In genomic region chr3:89868956-89869355, GRCm38 (mm10) we compare ENCODE assay signal across 14 mouse cellular contexts. TPM values are rescaled to one million over a fixed set of nuclear protein-coding genes. Genes with fewer than 3 reads are reported as not detected.
A peak's percentile ranks its signal among the peaks of the same experiment; 100 is the strongest.
DNase-seq lines count a peak whose midpoint lies in the region; ATAC-seq and TF ChIP-seq lines count a peak whose summit lies in the region.
"Had no signal": no experiment of that assay in that cellular context is flagged by ENCODE, and none has a peak within 500 bp of the region (broad histone marks: within the 10 kb centered on the region; RNA-seq: fewer than 3 reads in every experiment).

No protein-coding gene starts in this region.

- intact Hi-C loops in left cerebral cortex, postnatal 36 days (cut with DNase I), result no loop called here

- 45% methylated on average over 9 of the region's 9 CpGs for WGBS in forebrain, embryonic 15.5 days
- 65% methylated on average over 9 of the region's 9 CpGs for WGBS in forebrain, embryonic 10.5 days
- 64% methylated on average over 9 of the region's 9 CpGs for WGBS in intestine, embryonic 16.5 days
- 62% methylated on average over 9 of the region's 9 CpGs for WGBS in intestine, embryonic 15.5 days
- WGBS in limb, embryonic 14.5 days, result 49% methylated on average over 9 of the region's 9 CpGs

- TF ChIP-seq POLR2A in limb, embryonic 14.5 days (IDR thresholded peaks at IDR 0.05; ENCODE audit: borderline replicate concordance, extremely low read depth, insufficient read depth, insufficient read length), result no peak

- DNase-seq in forebrain, embryonic 10.5 days (ENCODE audit: extremely low spot score, low spot score), result no peak
- DNase-seq in CD4-positive helper T cell, adult 2 months (ENCODE audit: low read depth, low spot score), result peak; percentile 65
- DNase-seq in limb, embryonic 14.5 days (ENCODE audit: low spot score), result no peak
- no peak for DNase-seq in left cerebral cortex, postnatal 36 days (ENCODE audit: low spot score in 2 of 2)
- no peak for DNase-seq in kidney, adult 11 months
- DNase-seq: cerebellum, postnatal 25 days had no signal

- no peak for ATAC-seq in forebrain, embryonic 15.5 days (replicated peaks)
- no peak for ATAC-seq in intestine, embryonic 16.5 days
- ATAC-seq in intestine, embryonic 15.5 days, result no peak
- ATAC-seq in limb, embryonic 14.5 days (ENCODE audit: low FRiP score, low read depth), result no peak
- ATAC-seq: midbrain, embryonic 15.5 days had no signal

- H3K4me1 ChIP-seq in forebrain, embryonic 15.5 days, result peaks cover 32% of the 10 kb centered on the region
- H3K4me1 ChIP-seq in forebrain, embryonic 10.5 days, result peaks cover 24% of the 10 kb centered on the region
- peaks cover 22% of the 10 kb centered on the region for H3K4me1 ChIP-seq in intestine, embryonic 16.5 days (ENCODE audit: control insufficient read depth, insufficient read depth, low read length)
- peaks cover 32% of the 10 kb centered on the region for H3K4me1 ChIP-seq in intestine, embryonic 15.5 days (replicated peaks)
- peaks cover 18% of the 10 kb centered on the region for H3K4me1 ChIP-seq in limb, embryonic 14.5 days (ENCODE audit: control insufficient read depth, insufficient read depth, low read length)

- H3K4me3 ChIP-seq in forebrain, embryonic 15.5 days, result no peak overlapping the region
- no peak overlapping the region for H3K4me3 ChIP-seq in forebrain, embryonic 10.5 days
- no peak overlapping the region for H3K4me3 ChIP-seq in intestine, embryonic 16.5 days (ENCODE audit: low read length)
- no peak overlapping the region for H3K4me3 ChIP-seq in intestine, embryonic 15.5 days (replicated peaks)
- H3K4me3 ChIP-seq in limb, embryonic 14.5 days (replicated peaks; ENCODE audit: low read length), result no peak overlapping the region
- H3K4me3 ChIP-seq: hindbrain, embryonic 10.5 days; midbrain, embryonic 15.5 days; neural tube, embryonic 12.5 days had no signal

- peak overlapping the region; percentile 79 for H3K27ac ChIP-seq in forebrain, embryonic 15.5 days (replicated peaks)
- no peak overlapping the region for H3K27ac ChIP-seq in forebrain, embryonic 10.5 days
- peak overlapping the region; percentile 60 for H3K27ac ChIP-seq in intestine, embryonic 16.5 days (ENCODE audit: low read length)
- H3K27ac ChIP-seq in intestine, embryonic 15.5 days, result no peak overlapping the region
- H3K27ac ChIP-seq in limb, embryonic 14.5 days (replicated peaks; ENCODE audit: low read depth, low read length), result 0 out of 2 replicates have a peak overlapping the region, but pooled peaks have one; percentile 46
- H3K27ac ChIP-seq: midbrain, embryonic 15.5 days; neural tube, embryonic 12.5 days had no signal

- no peak overlapping the region for H3K9ac ChIP-seq in forebrain, embryonic 15.5 days (replicated peaks)
- H3K9ac ChIP-seq in intestine, embryonic 16.5 days (ENCODE audit: low read depth, low read length), result no peak overlapping the region
- H3K9ac ChIP-seq in intestine, embryonic 15.5 days, result no peak overlapping the region
- H3K9ac ChIP-seq in limb, embryonic 14.5 days (ENCODE audit: low read depth, low read length, severe bottlenecking), result no peak overlapping the region
- H3K9ac ChIP-seq: lung, embryonic 14.5 days; midbrain, embryonic 15.5 days; neural tube, embryonic 12.5 days had no signal

- no peaks in the 10 kb centered on the region for H3K36me3 ChIP-seq in forebrain, embryonic 15.5 days
- H3K36me3 ChIP-seq in forebrain, embryonic 10.5 days (replicated peaks), result no peaks in the 10 kb centered on the region
- peaks cover 3% of the 10 kb centered on the region; the same call in 1 of the 2 replicates for H3K36me3 ChIP-seq in intestine, embryonic 16.5 days (ENCODE audit: control insufficient read depth, insufficient read depth, low read length)
- H3K36me3 ChIP-seq in intestine, embryonic 15.5 days, result no peaks in the 10 kb centered on the region
- H3K36me3 ChIP-seq in limb, embryonic 14.5 days (ENCODE audit: control insufficient read depth, insufficient read depth, low read length), result no peaks in the 10 kb centered on the region
- H3K36me3 ChIP-seq: hindbrain, embryonic 10.5 days; midbrain, embryonic 15.5 days; neural tube, embryonic 12.5 days had no signal

- no peaks in the 10 kb centered on the region for H3K9me3 ChIP-seq in forebrain, embryonic 15.5 days
- H3K9me3 ChIP-seq in forebrain, embryonic 10.5 days, result peaks cover 5% of the 10 kb centered on the region; the same call in 1 of the 2 replicates
- no peaks in the 10 kb centered on the region for H3K9me3 ChIP-seq in intestine, embryonic 16.5 days (ENCODE audit: control insufficient read depth, low read length)
- no peaks in the 10 kb centered on the region for H3K9me3 ChIP-seq in intestine, embryonic 15.5 days
- H3K9me3 ChIP-seq in limb, embryonic 14.5 days (ENCODE audit: control insufficient read depth, low read length), result no peaks in the 10 kb centered on the region
- H3K9me3 ChIP-seq: midbrain, embryonic 15.5 days had no signal

- no peaks in the 10 kb centered on the region for H3K27me3 ChIP-seq in forebrain, embryonic 15.5 days
- peaks cover 18% of the 10 kb centered on the region for H3K27me3 ChIP-seq in forebrain, embryonic 10.5 days (ENCODE audit: poor library complexity, severe bottlenecking)
- no peaks in the 10 kb centered on the region for H3K27me3 ChIP-seq in intestine, embryonic 16.5 days (replicated peaks; ENCODE audit: control insufficient read depth, insufficient read depth, low read length)
- H3K27me3 ChIP-seq in intestine, embryonic 15.5 days (replicated peaks), result no peaks in the 10 kb centered on the region
- no peaks in the 10 kb centered on the region for H3K27me3 ChIP-seq in limb, embryonic 14.5 days (ENCODE audit: control insufficient read depth, insufficient read depth, low read length)
- H3K27me3 ChIP-seq: midbrain, embryonic 15.5 days; neural tube, embryonic 12.5 days had no signal

- H3K4me2 ChIP-seq in forebrain, embryonic 15.5 days (replicated peaks), result no peak overlapping the region
- H3K4me2 ChIP-seq in intestine, embryonic 16.5 days (ENCODE audit: low read depth, low read length), result no peak overlapping the region
- no peak overlapping the region for H3K4me2 ChIP-seq in intestine, embryonic 15.5 days (replicated peaks)
- no peak overlapping the region; the same call in 1 of the 2 replicates for H3K4me2 ChIP-seq in limb, embryonic 14.5 days (replicated peaks; ENCODE audit: low read depth, low read length, severe bottlenecking)
- H3K4me2 ChIP-seq: midbrain, embryonic 15.5 days; neural tube, embryonic 12.5 days had no signal

RNA-seq across cellular contexts. Expression of gene She, which starts 37.8 kb away (rescaled TPM):
- 1.1 and 1.3 TPM in 2 replicates for polyA plus RNA-seq in forebrain, embryonic 15.5 days (2015; fragmentation: Nextera tagmentation; extraction: Ambion mirVana)
- polyA plus RNA-seq in forebrain, embryonic 10.5 days (2016; fragmentation: Nextera tagmentation; extraction: Ambion mirVana), result 2.3 TPM in 2 replicates
- polyA plus RNA-seq in intestine, embryonic 16.5 days (2015; fragmentation: Nextera tagmentation; extraction: Ambion mirVana), result 2.3 and 2.6 TPM in 2 replicates
- 3.7 and 3.8 TPM in 2 replicates for polyA plus RNA-seq in intestine, embryonic 15.5 days (2015; fragmentation: Nextera tagmentation; extraction: Ambion mirVana)
- polyA plus RNA-seq in limb, embryonic 14.5 days (2012; rRNA removed), result 2.9 TPM in 2 replicates
- 4.7 and 4.9 TPM in 2 replicates for polyA plus RNA-seq in limb, embryonic 14.5 days (2014; fragmentation: Nextera tagmentation; extraction: Ambion mirVana)
- 1 to 10 TPM; 2.9 to 4.0 TPM for total RNA-seq in left cerebral cortex, postnatal 36 days (2021)
- polyA plus RNA-seq: C2C12 had no signal

RNA-seq across cellular contexts. Expression of gene Il6ra, which starts 44.0 kb away (rescaled TPM):
- polyA plus RNA-seq in forebrain, embryonic 15.5 days (2015; fragmentation: Nextera tagmentation; extraction: Ambion mirVana), result 0.73 and 0.82 TPM in 2 replicates
- polyA plus RNA-seq in forebrain, embryonic 10.5 days (2016; fragmentation: Nextera tagmentation; extraction: Ambion mirVana), result 0.35 and 0.50 TPM in 2 replicates
- polyA plus RNA-seq in intestine, embryonic 16.5 days (2015; fragmentation: Nextera tagmentation; extraction: Ambion mirVana), result 3.0 and 3.4 TPM in 2 replicates
- 2.3 and 2.8 TPM in 2 replicates for polyA plus RNA-seq in intestine, embryonic 15.5 days (2015; fragmentation: Nextera tagmentation; extraction: Ambion mirVana)
- 1.1 and 1.2 TPM in 2 replicates for polyA plus RNA-seq in limb, embryonic 14.5 days (2012; rRNA removed)
- polyA plus RNA-seq in limb, embryonic 14.5 days (2014; fragmentation: Nextera tagmentation; extraction: Ambion mirVana), result 1.3 and 1.5 TPM in 2 replicates
- total RNA-seq in left cerebral cortex, postnatal 36 days (2021), result 1 to 10 TPM; 3.7 to 4.8 TPM

Comparison
In these comparisons a context has a peak if more than half of its experiments do, and no peak if none do; other contexts are left out.
1. H3K27ac ChIP-seq: peak in forebrain, embryonic 15.5 days (single experiment), intestine, embryonic 16.5 days (single experiment) and limb, embryonic 14.5 days (single experiment); none in forebrain, embryonic 10.5 days (single experiment) and intestine, embryonic 15.5 days (single experiment).